Mouse (Mus musculus) heart, adult 2 months (tissue): ENCODE data around the gene Abhd8.

Experiments used
- CTCF ChIP-seq: fragments of 200-600 bp; IDR thresholded peaks from 2 replicates; pipeline ENCODE4 v1.8.1; 2022; ENCODE audit warnings: antibody characterized with exemption, mild to moderate bottlenecking, moderate library complexity
- EP300 ChIP-seq: fragments of 200-500 bp; IDR thresholded peaks from 2 replicates; pipeline ENCODE4 v1.6.1; 2011; ENCODE audit warnings: low read depth, low read length, control low read depth; ENCODE audit not compliant: insufficient read depth

DNA sequence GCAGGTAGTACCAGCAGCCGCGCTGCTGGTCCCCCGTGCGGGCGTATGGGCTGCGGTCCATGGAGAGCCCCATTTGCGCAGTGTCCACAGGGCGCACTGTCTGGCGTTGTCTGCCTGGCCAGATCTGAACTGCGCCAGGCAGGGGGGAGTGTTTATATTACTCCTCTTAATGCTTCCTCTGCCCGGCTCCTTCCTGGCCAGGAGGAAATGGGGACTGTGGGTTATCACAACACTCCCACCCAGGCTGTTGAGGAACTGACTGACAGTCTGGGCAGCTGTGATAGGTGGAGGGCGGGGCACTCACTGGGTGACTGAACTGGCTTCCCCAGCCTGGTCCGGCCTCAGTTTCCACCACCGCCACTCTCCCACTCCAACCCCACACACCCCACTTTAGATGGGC lies 48.2 kb upstream of the Abhd8 start, which contains the start of gene Plvap:
- no peak for TF ChIP-seq CTCF
- no peak for TF ChIP-seq EP300
